Mouse (Mus musculus): ENCODE measurements at regions not wholly inside any gene's neighbourhood (a gene's known extent, or its start where the extent isn't known, plus 50 kb on each side); places are given as distances from the start of the nearest gene placed in this dataset.

- Histone ChIP-seq H3K36me3 (ENCODE audit: control insufficient read depth, insufficient read depth, low read length) (no peaks in the 10 kb centered on the region), H3K27me3 (ENCODE audit: control insufficient read depth, insufficient read depth, low read length) (no peaks in the 10 kb centered on the region), H3K4me2 (no peak overlapping the region), H3K9me3 (ENCODE audit: control insufficient read depth, low read length) (no peaks in the 10 kb centered on the region), H3K4me1 (ENCODE audit: control insufficient read depth, insufficient read depth, low read length) (no peaks in the 10 kb centered on the region), H3K4me3 (ENCODE audit: low read depth, low read length) (no peak overlapping the region), H3K27ac (ENCODE audit: low read depth, low read length) (no peak overlapping the region), H3K9ac (ENCODE audit: low read length) (no peak overlapping the region)
- ATAC-seq (ENCODE audit: low FRiP score) (no peak), DNase-seq (ENCODE audit: low spot score, missing footprints) (no peak)
- 81% methylated on average over 1 of the region's 1 CpGs for WGBS
Measured at GRCm38 (mm10) chr15:44288181-44288580, 4154.0 kb downstream of the 9330182O14Rik start.

- Histone ChIP-seq H3K9ac (ENCODE audit: low read length) (no peak overlapping the region), H3K4me3 (ENCODE audit: low read depth, low read length) (no peak overlapping the region), H3K27me3 (ENCODE audit: control insufficient read depth, insufficient read depth, low read length) (no peaks in the 10 kb centered on the region), H3K27ac (ENCODE audit: low read depth, low read length) (no peak overlapping the region), H3K36me3 (ENCODE audit: control insufficient read depth, insufficient read depth, low read length) (no peaks in the 10 kb centered on the region), H3K9me3 (ENCODE audit: control insufficient read depth, low read length) (no peaks in the 10 kb centered on the region), H3K4me1 (ENCODE audit: control insufficient read depth, insufficient read depth, low read length) (no peaks in the 10 kb centered on the region), H3K4me2 (no peak overlapping the region)
- WGBS, result 76% methylated on average over 4 of the region's 4 CpGs
- ATAC-seq (ENCODE audit: low FRiP score), result no peak
- DNase-seq (ENCODE audit: low spot score, missing footprints), result no peak
Measured at GRCm38 (mm10) chr15:44288704-44289103, 4154.5 kb downstream of the 9330182O14Rik start.

- no peak for ATAC-seq (ENCODE audit: low FRiP score)
- WGBS, result 59% methylated on average over 3 of the region's 3 CpGs
Measured at GRCm38 (mm10) chr15:44301491-44301890, 4167.3 kb downstream of the 9330182O14Rik start.

GRCm38 (mm10) chr15:44310888-44311287 is 4176.7 kb downstream of the 9330182O14Rik start:
- Histone ChIP-seq H3K9me3 (ENCODE audit: control insufficient read depth, low read length) (no peaks in the 10 kb centered on the region), H3K4me2 (no peak overlapping the region), H3K4me1 (ENCODE audit: control insufficient read depth, insufficient read depth, low read length) (no peaks in the 10 kb centered on the region), H3K9ac (ENCODE audit: low read length) (no peak overlapping the region), H3K36me3 (ENCODE audit: control insufficient read depth, insufficient read depth, low read length) (no peaks in the 10 kb centered on the region), H3K27ac (ENCODE audit: low read depth, low read length) (no peak overlapping the region), H3K4me3 (ENCODE audit: low read depth, low read length) (no peak overlapping the region), H3K27me3 (ENCODE audit: control insufficient read depth, insufficient read depth, low read length) (no peaks in the 10 kb centered on the region)
- DNase-seq (ENCODE audit: low spot score, missing footprints) (no peak), ATAC-seq (ENCODE audit: low FRiP score) (peak; percentile 46)
- WGBS, result 53% methylated on average over 5 of the region's 5 CpGs

More at GRCm38 (mm10) chr15:44301491-44301890, 4167.3 kb downstream of the 9330182O14Rik start:
- H3K4me2 ChIP-seq, result no peak overlapping the region
- no peak overlapping the region for H3K4me3 ChIP-seq (ENCODE audit: low read depth, low read length)
- no peaks in the 10 kb centered on the region for H3K9me3 ChIP-seq (ENCODE audit: control insufficient read depth, low read length)
- DNase-seq (ENCODE audit: low spot score, missing footprints), result no peak
- H3K27me3 ChIP-seq (ENCODE audit: control insufficient read depth, insufficient read depth, low read length), result no peaks in the 10 kb centered on the region
- H3K27ac ChIP-seq (ENCODE audit: low read depth, low read length), result no peak overlapping the region
- H3K4me1 ChIP-seq (ENCODE audit: control insufficient read depth, insufficient read depth, low read length), result no peaks in the 10 kb centered on the region
- H3K9ac ChIP-seq (ENCODE audit: low read length), result no peak overlapping the region
- H3K36me3 ChIP-seq (ENCODE audit: control insufficient read depth, insufficient read depth, low read length), result no peaks in the 10 kb centered on the region

GRCm38 (mm10) chr15:44313294-44313693 is 4179.1 kb downstream of the 9330182O14Rik start:
- Histone ChIP-seq H3K9me3 (ENCODE audit: control insufficient read depth, low read length) (no peaks in the 10 kb centered on the region), H3K36me3 (ENCODE audit: control insufficient read depth, insufficient read depth, low read length) (no peaks in the 10 kb centered on the region), H3K4me3 (ENCODE audit: low read depth, low read length) (no peak overlapping the region), H3K27ac (ENCODE audit: low read depth, low read length) (no peak overlapping the region), H3K27me3 (ENCODE audit: control insufficient read depth, insufficient read depth, low read length) (no peaks in the 10 kb centered on the region), H3K4me2 (no peak overlapping the region), H3K4me1 (ENCODE audit: control insufficient read depth, insufficient read depth, low read length) (no peaks in the 10 kb centered on the region), H3K9ac (ENCODE audit: low read length) (no peak overlapping the region)
- 84% methylated on average over 2 of the region's 2 CpGs for WGBS
- DNase-seq (ENCODE audit: low spot score, missing footprints) (no peak), ATAC-seq (ENCODE audit: low FRiP score) (peak; percentile 82)

All from midbrain, embryonic 11.5 days (tissue).